Mouse (Mus musculus): Measurements from ENCODE around the gene Greb1.

GRCm38 (mm10) chr12:16656906-16657875, 143.5 kb downstream of the Greb1 start:
- TF ChIP-seq ZC3H11A (IDR thresholded peaks at IDR 0.05; ENCODE audit: borderline replicate concordance, low read depth, low read length) (no peak), ZNF384 (IDR thresholded peaks at IDR 0.05; ENCODE audit: low read depth, low read length) (no peak), CHD2 (IDR thresholded peaks at IDR 0.05; ENCODE audit: low read depth, low read length) (no peak), MAFK (IDR thresholded peaks at IDR 0.05; ENCODE audit: insufficient read depth, low read depth, low read length) (no peak), HCFC1 (IDR thresholded peaks at IDR 0.05; ENCODE audit: borderline replicate concordance, insufficient read depth, low read length) (no peak)
